Mouse (Mus musculus) NIH3T3 (cell line): ENCODE results near the gene Kcnmb2.

Experiments used
- DNase-seq: peaks from one replicate; pipeline ENCODE4 v3.0.0-alpha.2; 2012; ENCODE audit warnings: low read depth

The Kcnmb2 gene

GRCm38 (mm10) chr3:32144194-32144593, 241.9 kb downstream of the Kcnmb2 start:
- no peak for DNase-seq

GRCm38 (mm10) chr3:32144655-32145054, 242.3 kb downstream of the Kcnmb2 start:
- DNase-seq: no peak

- DNase-seq: no peak
Measured at GRCm38 (mm10) chr3:32147739-32148138, 245.4 kb downstream of the Kcnmb2 start.

GRCm38 (mm10) chr3:32149851-32150570, 247.7 kb downstream of the Kcnmb2 start:
- DNase-seq: no peak

GRCm38 (mm10) chr3:32180519-32180918, 278.2 kb downstream of the Kcnmb2 start:
- DNase-seq: no peak

- no peak for DNase-seq
Measured at GRCm38 (mm10) chr3:32185855-32186522, 283.7 kb downstream of the Kcnmb2 start.

- peak; percentile 62 for DNase-seq
Measured at GRCm38 (mm10) chr3:32188521-32188920, 286.2 kb downstream of the Kcnmb2 start.

- no peak for DNase-seq
Measured at GRCm38 (mm10) chr3:32188955-32189354, 286.6 kb downstream of the Kcnmb2 start.

GRCm38 (mm10) chr3:32189956-32190355, 287.6 kb downstream of the Kcnmb2 start:
- DNase-seq: no peak

- DNase-seq: no peak
Measured at GRCm38 (mm10) chr3:32194014-32194413, 291.7 kb downstream of the Kcnmb2 start.

- no peak for DNase-seq
Measured at GRCm38 (mm10) chr3:32226755-32227154, 324.4 kb downstream of the Kcnmb2 start.

- DNase-seq: no peak
Measured at GRCm38 (mm10) chr3:32236766-32237165, 334.5 kb downstream of the Kcnmb2 start.
